Mouse (Mus musculus) forebrain, embryonic 13.5 days (tissue): Measurements from ENCODE around the gene Vmn2r95. TPM values are rescaled to one million over a fixed set of nuclear protein-coding genes. Genes with fewer than 3 reads are reported as not detected.
"Not testable (repeated sequence)": the region's sequence is repeated elsewhere in the genome, so short reads cannot be mapped to it uniquely, and the experiment has no call there.

Experiments used
- ATAC-seq: fragments of 200-750 bp; cut with Nextera tagmentation; 2 replicates; pipeline ENCODE4 v1.8.0; 2017
- H3K27ac ChIP-seq: fragments of 300-500 bp; sonication (generic); 2 replicates; pipeline ENCODE4 v1.5.1; 2015; ENCODE audit warnings: inconsistent platforms, mild to moderate bottlenecking, moderate library complexity
- H3K27me3 ChIP-seq: fragments of 300-500 bp; sonication (generic); 2 replicates; pipeline ENCODE4 v1.6.1; 2015; ENCODE audit warnings: mild to moderate bottlenecking, inconsistent platforms
- H3K36me3 ChIP-seq: fragments of 300-500 bp; sonication (generic); 2 replicates; pipeline ENCODE4 v1.6.1; 2015; ENCODE audit warnings: mild to moderate bottlenecking, inconsistent platforms; ENCODE audit not compliant: poor library complexity, severe bottlenecking
- H3K4me1 ChIP-seq: fragments of 300-500 bp; sonication (generic); 2 replicates; pipeline ENCODE4 v1.6.1; 2015; ENCODE audit warnings: inconsistent platforms
- H3K4me2 ChIP-seq: fragments of 300-500 bp; sonication (generic); 2 replicates; pipeline ENCODE4 v1.6.1; 2015; ENCODE audit warnings: inconsistent platforms, mild to moderate bottlenecking, moderate library complexity
- H3K4me3 ChIP-seq: fragments of 300-500 bp; sonication (generic); 2 replicates; pipeline ENCODE4 v1.5.1; 2015; ENCODE audit warnings: mild to moderate bottlenecking, inconsistent platforms
- H3K9ac ChIP-seq: fragments of 300-500 bp; sonication (generic); 2 replicates; pipeline ENCODE4 v1.6.1; 2015; ENCODE audit warnings: mild to moderate bottlenecking, inconsistent platforms
- H3K9me3 ChIP-seq: fragments of 300-500 bp; sonication (generic); replicated peaks from 2 replicates; pipeline ENCODE4 v1.6.1; 2016; ENCODE audit warnings: inconsistent platforms
- WGBS: fragments of 180-500 bp; shearing (Covaris S2); methylation state at CpG from one replicate; pipeline ENCODE4 v1.1.7; 2015; 5-methylcytosine and 5-hydroxymethylcytosine counted together
- polyA plus RNA-seq: library from polyadenylated mRNA; unstranded; fragments of >200 nt; fragmentation: Nextera tagmentation; extraction: Ambion mirVana; gene quantifications from 2 replicates; pipeline ENCODE4 v1.2.1, GENCODE M21; 2015

The Vmn2r95 gene
- not detected in 2 replicates for polyA plus RNA-seq

GRCm38 (mm10) chr17:18423778-18424177 is at the start of gene Vmn2r95:
Gene Vmn2r95, plus strand, starts transcription at chr17:18424078.
- 41% methylated on average over 1 of the region's 1 CpGs for WGBS
- Histone ChIP-seq H3K36me3 (no peaks in the 10 kb centered on the region), H3K27ac (no peak within 1 kb of the TSS), H3K9me3 (0 out of 2 replicates have a peak, but pooled peaks cover 3% of the 10 kb centered on the region), H3K4me3 (no peak within 1 kb of the TSS), H3K4me2 (no peak within 1 kb of the TSS), H3K4me1 (no peaks in the 10 kb centered on the region), H3K9ac (no peak within 1 kb of the TSS), H3K27me3 (no peaks in the 10 kb centered on the region)
- ATAC-seq, result no peak

- H3K4me2 ChIP-seq, result no peak overlapping the region
- no peaks in the 10 kb centered on the region for H3K36me3 ChIP-seq
- no peak overlapping the region for H3K27ac ChIP-seq
- peaks cover 13% of the 10 kb centered on the region for H3K9me3 ChIP-seq
- H3K27me3 ChIP-seq, result no peaks in the 10 kb centered on the region
- no peak for ATAC-seq
- no peaks in the 10 kb centered on the region for H3K4me1 ChIP-seq
- no peak overlapping the region for H3K9ac ChIP-seq
- 74% methylated on average over 3 of the region's 3 CpGs for WGBS
- no peak overlapping the region for H3K4me3 ChIP-seq
These were observed 31.8 kb downstream of the Vmn2r95 start for GRCm38 (mm10) chr17:18455619-18456140.

- ATAC-seq, H3K4me3 ChIP-seq, H3K4me2 ChIP-seq, H3K36me3 ChIP-seq, H3K27ac ChIP-seq, H3K27me3 ChIP-seq, H3K4me1 ChIP-seq, H3K9ac ChIP-seq: not testable (repeated sequence)
- 98% methylated on average over 3 of the region's 3 CpGs for WGBS
- H3K9me3 ChIP-seq, result peaks cover 13% of the 10 kb centered on the region
These were observed 34.3 kb downstream of the Vmn2r95 start for GRCm38 (mm10) chr17:18458126-18458634.

GRCm38 (mm10) chr17:18462695-18463094 is 38.8 kb downstream of the Vmn2r95 start:
- H3K27ac ChIP-seq, result no peak overlapping the region
- H3K4me1 ChIP-seq, result no peaks in the 10 kb centered on the region
- ATAC-seq, result no peak
- no peaks in the 10 kb centered on the region for H3K27me3 ChIP-seq
- no peak overlapping the region for H3K4me3 ChIP-seq
- no peak overlapping the region for H3K4me2 ChIP-seq
- peaks cover 18% of the 10 kb centered on the region for H3K9me3 ChIP-seq
- H3K9ac ChIP-seq, result no peak overlapping the region
- no peaks in the 10 kb centered on the region for H3K36me3 ChIP-seq

- H3K4me1 ChIP-seq, result no peaks in the 10 kb centered on the region
- no peak overlapping the region for H3K9ac ChIP-seq
- no peak overlapping the region for H3K4me2 ChIP-seq
- no peak overlapping the region for H3K27ac ChIP-seq
- H3K36me3 ChIP-seq, result no peaks in the 10 kb centered on the region
- no peaks in the 10 kb centered on the region for H3K27me3 ChIP-seq
- H3K9me3 ChIP-seq, result peaks cover 19% of the 10 kb centered on the region; the same call in 1 of the 2 replicates
- WGBS, result 64% methylated on average over 1 of the region's 1 CpGs
- no peak for ATAC-seq
- H3K4me3 ChIP-seq, result no peak overlapping the region
These were observed 56.0 kb downstream of the Vmn2r95 start for GRCm38 (mm10) chr17:18479885-18480284.

Other genes starting within 250 kb of the Vmn2r95 start
- gene Vmn2r94, start 146.3 kb upstream of the Vmn2r95 start, polyA plus RNA-seq, result not detected in 2 replicates
- not detected in 2 replicates for gene Vmn2r93, start 126.0 kb upstream of the Vmn2r95 start, polyA plus RNA-seq
- gene Vmn2r96, start 149.1 kb downstream of the Vmn2r95 start, polyA plus RNA-seq, result not detected in 2 replicates